Mouse (Mus musculus) right cerebral cortex, postnatal 36 days (tissue): ENCODE data around the gene Rnf217.

Experiments
- DNase-seq, 2 experiments: peaks; one replicate each; pipeline ENCODE4 v3.0.0; 2022; ENCODE audit warnings: low spot score in 2 of 2, mixed read lengths in 1 of 2

Gene Rnf217

GRCm38 (mm10) chr10:31553302-31553701 lies 55.7 kb downstream of the Rnf217 start:
- no peak for DNase-seq

GRCm38 (mm10) chr10:31551850-31552249 lies 57.1 kb downstream of the Rnf217 start:
- no peak for DNase-seq

DNA sequence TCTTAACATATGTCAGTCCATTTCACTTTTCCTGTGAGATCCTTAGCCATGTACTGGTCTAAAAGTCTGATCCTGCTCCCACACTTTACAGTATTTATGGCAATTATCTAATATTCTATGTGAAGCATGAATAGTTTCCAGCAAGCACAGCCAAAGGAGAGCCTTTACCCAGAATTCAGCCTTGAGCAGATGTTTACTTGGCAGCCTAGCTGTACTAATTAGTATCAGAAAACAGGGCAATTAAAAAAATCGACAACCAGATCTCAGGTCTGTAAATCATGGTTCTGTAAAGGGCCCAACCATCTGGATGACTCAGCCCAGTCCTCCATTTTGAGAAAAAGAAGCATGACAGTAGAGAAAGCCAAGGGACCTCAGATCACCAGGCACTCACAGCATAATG lies 57.6 kb downstream of the Rnf217 start:
- DNase-seq, result no peak

DNA sequence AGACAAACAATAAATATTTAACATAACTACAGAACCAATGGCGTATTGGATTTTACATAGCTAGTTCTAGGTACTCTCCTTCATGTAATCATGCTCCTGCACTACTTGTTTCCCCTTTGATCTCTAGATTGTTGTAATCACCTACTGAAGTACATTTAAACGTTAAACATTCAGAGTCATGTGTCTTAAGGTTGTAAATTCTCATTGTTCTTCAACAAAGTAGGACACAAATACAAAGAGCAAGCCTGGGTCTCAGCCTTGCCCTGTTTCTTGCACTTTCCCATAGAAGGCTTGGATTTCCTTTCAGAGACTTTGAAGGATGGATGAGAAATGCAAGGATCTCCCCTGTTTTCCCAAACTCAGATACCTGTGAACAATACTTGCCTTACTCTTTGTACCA lies 61.8 kb downstream of the Rnf217 start:
- DNase-seq, result no peak

DNA sequence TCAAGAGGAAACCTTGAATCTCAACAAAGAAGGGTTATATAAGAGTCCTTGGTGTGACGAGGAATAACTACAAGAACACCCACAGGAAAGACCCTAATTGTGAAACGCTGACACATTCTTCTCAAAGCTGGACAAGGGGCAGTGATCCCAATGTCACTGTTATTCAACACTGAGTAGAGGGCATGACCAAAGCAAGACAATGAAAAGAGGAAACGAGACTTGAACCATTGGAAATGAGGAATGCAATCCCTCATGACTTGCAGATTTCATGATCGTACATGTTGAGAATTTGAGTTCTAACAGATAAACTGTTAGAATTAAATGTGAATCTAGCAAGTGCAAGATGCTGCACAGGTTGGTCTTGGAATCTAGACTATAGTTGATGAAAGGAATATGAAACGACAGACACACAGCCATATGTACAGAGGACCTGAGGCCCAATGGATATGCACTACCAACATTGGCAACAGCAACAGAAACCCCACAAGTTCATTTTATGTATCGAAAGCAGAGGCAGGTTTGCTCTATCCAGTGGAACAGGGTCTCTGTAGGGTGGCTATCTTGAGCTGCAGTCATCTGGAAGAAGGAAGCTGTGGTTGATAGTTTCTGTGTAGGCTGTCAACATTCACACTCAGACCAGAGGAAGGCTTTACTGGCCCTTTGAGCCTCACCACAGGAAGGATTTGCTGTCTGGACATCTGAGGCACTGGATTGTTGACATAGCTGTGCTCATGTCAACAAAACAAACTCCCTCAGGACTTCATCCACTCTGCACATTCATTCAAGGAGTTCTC lies 64.6 kb downstream of the Rnf217 start:
- no peak for DNase-seq

DNA sequence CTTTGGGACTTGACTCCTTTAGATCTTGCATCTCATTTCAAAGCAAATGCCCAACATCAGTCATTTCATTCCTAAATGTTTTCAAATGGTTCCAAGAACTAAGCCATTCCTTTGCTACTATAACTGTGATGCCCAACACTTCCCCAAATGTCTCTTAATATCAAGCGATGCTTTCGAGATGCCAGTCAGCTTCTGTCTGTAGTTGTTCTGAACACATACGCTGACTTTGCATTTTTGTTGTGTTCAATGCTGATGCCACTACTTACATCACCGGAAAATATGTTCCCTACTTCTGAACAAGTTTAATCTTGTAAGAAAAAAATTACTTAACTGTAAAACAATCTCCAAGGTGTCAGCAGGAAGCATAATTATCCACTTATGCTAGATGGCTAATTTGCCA lies 68.5 kb downstream of the Rnf217 start:
- no peak for DNase-seq

- DNase-seq, result no peak
Measured at GRCm38 (mm10) chr10:31539351-31539750, 69.6 kb downstream of the Rnf217 start.

DNA sequence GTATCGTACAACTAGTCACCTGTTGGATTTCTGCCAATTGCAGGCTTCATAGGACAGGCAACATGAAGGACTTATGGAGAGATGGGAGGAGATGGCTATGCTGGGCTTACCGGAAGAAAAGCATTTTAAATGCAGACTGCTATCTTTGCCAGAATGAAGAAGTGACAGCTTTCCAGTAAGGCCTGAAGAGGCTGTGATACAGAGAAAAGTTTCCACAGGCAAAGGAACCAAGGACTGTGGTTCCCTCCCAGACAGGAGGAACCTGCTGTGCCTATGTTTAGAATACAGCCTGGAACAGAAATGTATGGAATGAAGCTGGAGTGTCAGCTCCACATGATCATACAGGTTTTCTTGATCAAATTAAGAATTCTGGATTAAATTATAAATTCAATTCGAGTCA lies 70.3 kb downstream of the Rnf217 start:
- DNase-seq, result no peak

- no peak for DNase-seq
Measured at GRCm38 (mm10) chr10:31538243-31538642, 70.7 kb downstream of the Rnf217 start.

DNA sequence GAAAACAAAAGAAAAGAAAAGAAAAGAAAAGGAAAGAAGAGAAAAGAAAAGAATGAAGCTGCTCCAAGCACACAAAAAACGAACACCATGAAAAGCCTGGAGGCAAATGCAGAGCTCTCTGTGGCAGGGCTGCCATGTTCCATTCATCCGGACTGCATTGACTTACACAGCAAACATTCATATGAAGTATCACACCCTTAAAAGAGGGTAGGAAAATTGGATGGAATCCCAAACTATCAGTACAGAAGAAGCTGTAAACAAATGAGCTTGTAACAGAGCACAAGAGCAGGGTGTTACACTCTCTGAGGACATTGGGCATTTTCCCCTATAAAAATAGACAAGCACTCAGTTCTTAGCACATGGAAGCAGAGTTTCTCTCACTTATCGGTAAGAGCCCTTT lies 71.8 kb downstream of the Rnf217 start:
- no peak for DNase-seq

DNA sequence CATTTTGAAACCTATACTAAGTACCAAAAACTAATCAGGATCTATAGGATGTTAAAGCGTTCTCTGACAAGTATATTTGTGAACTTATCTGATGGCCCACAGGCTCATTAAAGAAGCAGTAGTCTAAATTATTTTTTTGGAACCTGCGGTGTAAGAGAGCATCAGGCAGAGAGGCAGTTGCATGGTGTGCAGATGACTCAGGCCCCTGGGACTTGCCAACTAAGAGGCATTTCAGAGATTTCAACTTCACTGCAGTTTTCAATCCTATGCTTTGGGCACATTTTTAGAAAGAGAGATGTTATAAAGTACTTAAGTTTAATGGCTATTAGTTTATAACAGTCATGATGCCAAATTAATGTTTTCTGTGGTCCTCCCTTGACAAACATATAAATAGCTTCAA lies 73.9 kb downstream of the Rnf217 start:
- no peak for DNase-seq

DNA sequence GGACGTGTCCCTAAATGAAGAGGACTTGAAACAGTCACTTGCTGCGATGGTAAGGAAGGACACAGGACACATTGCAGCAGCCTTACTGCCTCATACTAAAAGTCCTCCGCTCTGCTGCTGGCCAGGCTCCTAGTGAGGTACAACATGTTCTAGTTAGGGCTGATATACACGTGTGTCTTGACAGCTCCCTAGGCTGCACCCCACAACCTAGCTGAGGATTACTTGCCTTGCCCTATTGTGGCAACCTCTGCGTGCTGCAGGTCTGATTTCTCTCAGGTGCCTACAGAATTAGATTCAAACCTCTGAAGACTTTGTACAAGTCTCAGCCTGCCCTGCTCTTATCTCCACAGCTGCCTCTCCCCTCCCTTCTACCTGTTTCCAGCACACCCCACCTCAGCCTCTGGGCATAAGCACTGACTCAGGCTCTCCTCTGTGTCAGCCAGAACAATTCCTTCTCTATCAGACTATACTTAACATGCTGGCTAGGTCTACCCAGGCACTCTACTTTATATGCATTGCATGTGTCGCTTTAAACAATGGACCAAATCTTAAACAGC lies 75.6 kb downstream of the Rnf217 start:
- no peak for DNase-seq

DNA sequence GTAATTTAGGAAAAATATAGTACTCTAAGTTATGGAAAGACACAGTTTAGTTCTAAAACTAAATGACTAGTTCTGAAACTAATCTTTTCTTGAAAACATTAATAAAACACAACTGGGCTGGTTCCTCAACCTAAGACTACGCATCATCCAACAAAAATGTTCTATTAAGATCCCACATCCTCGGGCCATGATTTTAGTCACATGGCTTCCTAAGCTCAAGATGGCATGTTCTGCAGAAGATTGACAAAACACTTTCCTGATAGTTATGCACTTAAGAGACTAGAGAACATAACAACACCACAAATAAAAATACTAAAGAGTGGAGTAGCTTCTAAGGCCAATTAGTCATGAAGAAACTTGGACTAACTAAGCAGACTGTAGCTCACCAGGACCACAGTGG lies 76.2 kb downstream of the Rnf217 start:
- no peak for DNase-seq

DNA sequence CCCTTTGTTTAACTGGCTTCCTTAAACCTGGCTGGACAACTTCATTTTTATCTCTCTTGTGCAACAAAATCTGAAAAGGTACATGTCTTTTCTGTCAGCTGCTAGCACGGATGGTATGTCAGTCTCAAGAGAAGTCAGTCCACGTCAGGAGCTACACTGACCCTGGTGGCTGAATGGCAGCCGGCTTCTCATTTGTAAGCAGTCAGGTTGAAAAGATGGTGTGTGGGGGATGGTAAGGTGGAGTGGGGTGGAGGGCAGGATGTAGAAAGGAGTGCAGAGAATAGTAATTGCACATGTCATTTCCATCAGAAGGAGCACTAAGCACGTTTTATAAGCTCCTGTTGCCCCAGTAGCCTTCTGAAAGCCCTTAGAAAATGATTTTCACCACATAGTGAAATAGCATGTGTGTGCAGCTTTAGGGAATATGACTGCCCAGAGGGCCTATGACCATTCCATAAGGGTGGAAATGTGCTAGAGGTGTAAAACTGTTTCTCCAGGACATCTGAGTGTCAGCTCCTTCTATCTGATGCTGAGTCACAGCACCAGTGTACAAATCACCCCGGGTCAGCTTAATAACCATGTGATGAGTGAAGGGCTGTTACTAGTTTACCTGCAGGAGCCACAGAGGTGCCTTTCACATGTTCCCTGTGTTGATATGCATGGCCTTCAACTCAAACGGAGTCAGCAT lies 80.5 kb downstream of the Rnf217 start:
- no peak for DNase-seq

DNA sequence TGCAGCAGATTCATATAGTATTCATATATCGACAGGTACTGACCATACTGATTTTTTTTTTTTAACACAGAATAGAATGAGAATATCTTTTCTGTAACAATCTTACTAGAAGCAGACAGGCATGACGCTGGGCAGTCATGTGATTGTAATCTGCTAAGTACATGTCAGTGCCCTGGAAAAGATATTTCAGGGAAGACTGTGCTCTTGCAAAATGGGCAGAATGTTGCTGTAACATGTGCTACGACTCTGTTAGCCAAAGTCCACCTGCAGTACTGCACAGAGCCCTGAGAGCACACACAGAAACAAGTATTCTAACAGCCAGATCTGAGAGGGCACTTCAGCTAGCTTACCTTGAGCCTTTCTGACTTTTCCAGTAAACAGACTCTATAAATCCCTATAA lies 83.3 kb downstream of the Rnf217 start:
- DNase-seq, result no peak

DNA sequence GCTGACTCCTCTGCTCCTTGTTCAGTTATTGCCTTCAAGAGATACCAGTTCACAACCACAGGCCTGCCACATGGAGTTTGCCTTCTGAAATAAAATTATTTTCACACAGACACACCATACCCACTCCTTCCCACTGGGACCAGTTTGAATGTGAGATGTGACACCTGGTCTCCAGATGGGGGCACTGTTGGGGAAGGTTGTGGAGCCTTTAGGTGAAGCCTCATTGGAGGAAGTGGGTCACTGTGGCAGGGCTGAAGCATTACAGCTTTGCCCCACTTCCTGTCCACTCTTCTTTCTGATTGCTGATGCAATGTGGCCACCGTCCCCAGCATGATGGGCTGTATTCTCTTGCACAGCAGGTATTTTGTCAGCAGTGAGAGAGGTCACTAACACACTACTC lies 89.6 kb downstream of the Rnf217 start:
- no peak for DNase-seq

- DNase-seq, result no peak
Measured at GRCm38 (mm10) chr10:31518210-31518609, 90.8 kb downstream of the Rnf217 start.

DNA sequence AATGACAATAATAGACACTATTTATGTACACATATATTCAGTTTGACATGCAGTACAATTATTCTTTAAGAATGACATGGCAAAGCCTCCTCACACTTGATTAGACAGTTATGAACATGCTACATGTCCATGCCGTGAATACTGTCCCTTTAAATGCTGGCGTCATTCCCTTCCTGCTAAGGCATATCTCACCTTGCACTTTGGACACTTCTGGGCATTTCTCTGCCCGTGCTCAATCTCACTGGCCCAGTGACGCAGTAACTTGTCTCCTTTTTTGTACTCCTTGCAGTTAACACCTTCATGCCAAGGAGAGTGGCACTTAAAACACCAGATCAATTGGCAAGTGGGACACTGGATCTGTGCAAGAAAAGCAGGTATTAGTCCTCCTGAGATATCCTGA lies 91.8 kb downstream of the Rnf217 start:
- no peak for DNase-seq

DNA sequence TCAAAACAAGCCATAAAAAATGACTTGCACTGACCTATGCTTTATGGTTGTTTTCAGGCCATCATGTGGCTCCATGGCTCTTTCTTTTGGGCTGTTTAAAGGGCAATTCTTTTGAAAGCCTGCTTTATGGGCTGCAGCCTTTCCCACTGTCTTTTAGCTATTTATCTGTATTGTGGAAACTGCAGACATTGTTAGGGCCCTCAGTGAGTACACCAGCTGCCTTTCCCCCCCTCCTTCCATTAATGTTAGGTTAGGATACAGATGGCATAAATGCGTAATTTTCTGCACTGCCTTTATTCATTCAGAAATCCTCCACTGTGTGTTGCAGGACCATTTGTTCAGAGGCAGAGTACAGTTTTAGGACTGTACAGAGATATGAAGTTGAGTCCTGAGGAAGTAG lies 93.1 kb downstream of the Rnf217 start:
- no peak for DNase-seq

DNA sequence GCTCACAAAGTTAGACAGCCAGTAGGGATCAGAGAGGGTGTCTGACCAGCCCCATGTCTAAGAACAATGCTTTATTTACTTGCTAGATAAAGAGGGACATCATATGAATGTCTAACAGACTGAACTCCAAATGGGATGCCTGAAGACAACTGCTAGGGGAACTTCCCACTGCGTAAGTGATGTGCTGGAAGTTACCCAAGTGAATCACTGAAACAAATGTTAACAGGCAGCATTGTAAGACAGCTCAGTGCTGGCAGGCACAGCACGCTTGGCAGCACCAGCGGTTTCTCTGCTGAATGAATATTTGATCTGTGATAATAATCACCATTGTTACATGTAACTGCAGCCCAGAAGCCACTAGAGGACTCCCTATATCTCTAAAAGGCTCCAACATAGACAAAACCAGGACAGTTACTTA lies 104.8 kb downstream of the Rnf217 start:
- peak; percentile 41 for DNase-seq

- no peak for DNase-seq
Measured at GRCm38 (mm10) chr10:31503542-31504133, 105.3 kb downstream of the Rnf217 start.

DNA sequence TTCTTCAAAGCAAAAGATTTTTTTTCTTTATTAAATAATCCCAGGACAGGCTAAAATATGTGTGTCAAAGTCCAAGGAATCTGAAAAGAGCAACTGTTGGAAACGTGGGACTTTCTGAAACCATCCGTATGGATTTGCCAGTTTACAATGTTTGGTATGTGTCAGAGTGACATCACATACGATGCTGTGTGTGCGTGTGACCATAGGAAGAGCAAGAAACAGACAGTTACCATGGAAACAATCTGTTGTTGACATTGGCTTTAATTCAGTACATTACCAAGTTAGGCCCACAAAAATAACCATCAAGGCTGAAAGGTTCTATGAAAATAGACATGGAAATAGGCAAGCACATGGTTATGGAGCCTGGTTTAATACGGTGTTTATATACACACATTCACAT lies 107.3 kb downstream of the Rnf217 start:
- DNase-seq, result no peak

- no peak for DNase-seq
Measured at GRCm38 (mm10) chr10:31496931-31497330, 112.1 kb downstream of the Rnf217 start.
